Mouse (Mus musculus) CH12.LX (cell line): ENCODE results near the gene Zfp764. TPM values are rescaled to one million over a fixed set of nuclear protein-coding genes. Genes with fewer than 3 reads are reported as not detected.
A peak's percentile ranks its signal among the peaks of the same experiment; 100 is the strongest.
"Not testable (repeated sequence)": the region's sequence is repeated elsewhere in the genome, so short reads cannot be mapped to it uniquely, and the experiment has no call there.

ENCODE experiments used
- DNase-seq: peaks from one replicate; pipeline ENCODE4 v3.0.0-alpha.2; 2013; ENCODE audit errors: extremely low read depth
- H3K27ac ChIP-seq: 2 replicates; pipeline ENCODE4 v1.5.1; 2012; ENCODE audit warnings: low read depth, mild to moderate bottlenecking, control low read depth, moderate library complexity; ENCODE audit not compliant: insufficient read depth
- H3K27me3 ChIP-seq: replicated peaks from 2 replicates; pipeline ENCODE3; 2012; ENCODE audit warnings: inconsistent platforms
- H3K36me3 ChIP-seq, 2 experiments: replicated peaks in 1 of 2; 2 replicates each; pipeline versions ENCODE3 to v1.6.1; 2012; ENCODE audit warnings: inconsistent platforms in 1 of 2, low read length in 1 of 2, mild to moderate bottlenecking in 1 of 2, mixed read lengths in 1 of 2, moderate library complexity in 1 of 2; ENCODE audit not compliant: control insufficient read depth in 1 of 2, insufficient read depth in 1 of 2
- H3K4me1 ChIP-seq, 2 experiments: 2 replicates each; pipeline ENCODE4 v1.6.1; 2012; ENCODE audit warnings: inconsistent platforms in 1 of 2, moderate library complexity in 1 of 2; ENCODE audit not compliant: insufficient read depth in 2 of 2, control insufficient read depth in 1 of 2
- H3K4me2 ChIP-seq: 2 replicates; pipeline ENCODE4 v1.6.1; 2012; ENCODE audit warnings: low read depth, mild to moderate bottlenecking, control low read depth; ENCODE audit not compliant: poor library complexity, insufficient read depth, severe bottlenecking
- H3K4me3 ChIP-seq, 3 experiments: fragments of 150-350 bp in 1 of 3; sonication (generic) in 1 of 3; replicated peaks in 1 of 3; 2 replicates each; pipeline versions ENCODE3 to v1.5.1; 2011 to 2012; ENCODE audit warnings: low read depth in 2 of 3, low read length in 2 of 3, mild to moderate bottlenecking in 2 of 3, moderate library complexity in 2 of 3, control low read depth in 1 of 3, improper control_type of control experiment in 1 of 3, inconsistent platforms in 1 of 3, mixed read lengths in 1 of 3; ENCODE audit not compliant: poor library complexity in 1 of 3
- H3K79me2 ChIP-seq: replicated peaks from 2 replicates; pipeline ENCODE4 v1.6.1; 2012; ENCODE audit warnings: mild to moderate bottlenecking, moderate library complexity; ENCODE audit not compliant: control insufficient read depth, poor library complexity, insufficient read depth, severe bottlenecking; ENCODE audit errors: extremely low read depth
- H3K9ac ChIP-seq: 2 replicates; pipeline ENCODE4 v1.6.1; 2012; ENCODE audit warnings: low read depth, mild to moderate bottlenecking, control low read depth, moderate library complexity; ENCODE audit not compliant: insufficient read depth
- H3K9me3 ChIP-seq: replicated peaks from 2 replicates; pipeline ENCODE3; 2012; ENCODE audit warnings: low read length, inconsistent platforms, mixed read lengths
- BHLHE40 ChIP-seq: IDR thresholded peaks from 2 replicates; pipeline ENCODE4 v1.6.1; 2011; ENCODE audit warnings: mild to moderate bottlenecking, low read depth, low read length, improper control_type of control experiment
- CHD1 ChIP-seq: IDR thresholded peaks from 2 replicates; pipeline ENCODE4 v1.6.1; 2012; ENCODE audit warnings: low read depth, low read length, improper control_type of control experiment, inconsistent platforms
- CHD2 ChIP-seq: IDR thresholded peaks from 2 replicates; pipeline ENCODE4 v1.6.1; 2011; ENCODE audit warnings: low read length, improper control_type of control experiment
- CTCF ChIP-seq, 2 experiments: IDR thresholded peaks in 1 of 2; conservative IDR thresholded peaks in 1 of 2; 2 replicates each; pipeline ENCODE4 v1.5.1; 2011 to 2012; ENCODE audit warnings: low read depth in 2 of 2, low read length in 2 of 2, improper control_type of control experiment in 1 of 2, inconsistent platforms in 1 of 2, mild to moderate bottlenecking in 1 of 2, moderate library complexity in 1 of 2
- E2F4 ChIP-seq: IDR thresholded peaks from 2 replicates; pipeline ENCODE4 v1.6.1; 2011; ENCODE audit warnings: low read depth, low read length, improper control_type of control experiment; ENCODE audit not compliant: insufficient replicate concordance
- ELF1 ChIP-seq: IDR thresholded peaks from 2 replicates; pipeline ENCODE4 v1.6.1; 2014; ENCODE audit warnings: low read depth, mild to moderate bottlenecking, inconsistent platforms, low read length, improper control_type of control experiment
- EP300 ChIP-seq: IDR thresholded peaks from 2 replicates; pipeline ENCODE4 v1.6.1; 2011; ENCODE audit warnings: low read length, improper control_type of control experiment
- ETS1 ChIP-seq: conservative IDR thresholded peaks from 2 replicates; pipeline ENCODE4 v1.6.1; 2012; ENCODE audit warnings: low read depth, mild to moderate bottlenecking, inconsistent platforms, low read length, improper control_type of control experiment, moderate library complexity
- HCFC1 ChIP-seq: IDR thresholded peaks from 2 replicates; pipeline ENCODE4 v1.6.1; 2012; ENCODE audit warnings: low read depth, mild to moderate bottlenecking, inconsistent platforms, low read length, improper control_type of control experiment
- JUND ChIP-seq: conservative IDR thresholded peaks from 2 replicates; pipeline ENCODE4 v1.6.1; 2011; ENCODE audit warnings: low read depth, low read length, improper control_type of control experiment
- MAX ChIP-seq: IDR thresholded peaks from 2 replicates; pipeline ENCODE4 v1.6.1; 2011; ENCODE audit warnings: low read length, improper control_type of control experiment
- MAZ ChIP-seq: IDR thresholded peaks from 2 replicates; pipeline ENCODE4 v1.6.1; 2012; ENCODE audit warnings: low read depth, mild to moderate bottlenecking, inconsistent platforms, low read length, improper control_type of control experiment, moderate library complexity
- MEF2A ChIP-seq: IDR thresholded peaks from 2 replicates; pipeline ENCODE4 v1.6.1; 2014; ENCODE audit warnings: low read depth, mild to moderate bottlenecking, inconsistent platforms, low read length, improper control_type of control experiment, borderline replicate concordance
- MXI1 ChIP-seq: IDR thresholded peaks from 2 replicates; pipeline ENCODE4 v1.6.1; 2011; ENCODE audit warnings: mild to moderate bottlenecking, low read depth, low read length, improper control_type of control experiment
- MYC ChIP-seq: IDR thresholded peaks from 2 replicates; pipeline ENCODE4 v1.6.1; 2011; ENCODE audit warnings: low read depth, mild to moderate bottlenecking, improper control_type of control experiment, low read length
- NELFE ChIP-seq: IDR thresholded peaks from 2 replicates; pipeline ENCODE4 v1.6.1; 2011; ENCODE audit warnings: low read depth, low read length, improper control_type of control experiment
- PAX5 ChIP-seq: IDR thresholded peaks from 2 replicates; pipeline ENCODE4 v1.6.1; 2012; ENCODE audit warnings: low read length, inconsistent platforms, mixed read lengths
- POLR2A ChIP-seq: IDR thresholded peaks from 2 replicates; pipeline ENCODE4 v1.6.1; 2011; ENCODE audit warnings: low read depth, mild to moderate bottlenecking, improper control_type of control experiment, low read length
- RAD21 ChIP-seq: IDR thresholded peaks from 2 replicates; pipeline ENCODE4 v1.6.1; 2011; ENCODE audit warnings: low read depth, mild to moderate bottlenecking, low read length, improper control_type of control experiment, moderate library complexity
- RCOR1 ChIP-seq: conservative IDR thresholded peaks from 2 replicates; pipeline ENCODE4 v1.6.1; 2012; ENCODE audit warnings: low read depth, mild to moderate bottlenecking, inconsistent platforms, low read length, improper control_type of control experiment
- SIN3A ChIP-seq: IDR thresholded peaks from 2 replicates; pipeline ENCODE4 v1.6.1; 2012; ENCODE audit warnings: low read length, improper control_type of control experiment, inconsistent platforms
- SMC3 ChIP-seq: IDR thresholded peaks from 2 replicates; pipeline ENCODE4 v1.6.1; 2011; ENCODE audit warnings: low read depth, low read length, improper control_type of control experiment
- TCF12 ChIP-seq: IDR thresholded peaks from 2 replicates; pipeline ENCODE4 v1.6.1; 2014; ENCODE audit warnings: low read depth, mild to moderate bottlenecking, inconsistent platforms, low read length, improper control_type of control experiment
- USF2 ChIP-seq: conservative IDR thresholded peaks from 2 replicates; pipeline ENCODE4 v1.6.1; 2011; ENCODE audit warnings: low read depth, low read length, improper control_type of control experiment
- ZC3H11A ChIP-seq: IDR thresholded peaks from 2 replicates; pipeline ENCODE4 v1.6.1; 2012; ENCODE audit warnings: low read depth, mild to moderate bottlenecking, inconsistent platforms, low read length, improper control_type of control experiment
- ZKSCAN1 ChIP-seq: IDR thresholded peaks from 2 replicates; pipeline ENCODE4 v1.6.1; 2012; ENCODE audit warnings: low read depth, inconsistent platforms, low read length, improper control_type of control experiment, borderline replicate concordance
- ZNF384 ChIP-seq: IDR thresholded peaks from 2 replicates; pipeline ENCODE4 v1.6.1; 2012; ENCODE audit warnings: low read depth, low read length, improper control_type of control experiment, inconsistent platforms
- dilution Hi-C: fragments of 300-500 bp; cut with MboI; formaldehyde crosslinking; loops from 2 replicates; pipeline ENCODE4 v1.14.3; 2020; ENCODE audit warnings: low sequenced_read_pairs; ENCODE audit not compliant: extremely low pct_unique_long_range_greater_than_20kb, extremely low pct_ligation_motif_present
- in situ Hi-C: fragments of 300-500 bp; cut with MboI; formaldehyde crosslinking; loops from 3 replicates; pipeline ENCODE4 v1.14.3; 2019; ENCODE audit warnings: low sequenced_read_pairs, low pct_ligation_motif_present, low pct_unique_long_range_greater_than_20kb, mixed read lengths
- polyA plus RNA-seq: library from polyadenylated mRNA; unstranded; fragments of >175 nt; gene quantifications from 2 replicates; pipeline ENCODE4 v1.2.1, GENCODE M21; 2012; ENCODE audit warnings: low read depth; ENCODE audit not compliant: insufficient read length
- total RNA-seq, 2 experiments: library from RNA; depleted of rRNA; stranded (reverse); fragments of 300-350 nt in 1 of 2; fragments of >200 nt in 1 of 2; gene quantifications; 2 replicates each; pipeline ENCODE4 v1.2.3; 2012 to 2014

Zfp764 gene
- total and polyA plus RNA-seq, 3 experiments: 7.5 to 8.4 (median 7.9) TPM

DNA sequence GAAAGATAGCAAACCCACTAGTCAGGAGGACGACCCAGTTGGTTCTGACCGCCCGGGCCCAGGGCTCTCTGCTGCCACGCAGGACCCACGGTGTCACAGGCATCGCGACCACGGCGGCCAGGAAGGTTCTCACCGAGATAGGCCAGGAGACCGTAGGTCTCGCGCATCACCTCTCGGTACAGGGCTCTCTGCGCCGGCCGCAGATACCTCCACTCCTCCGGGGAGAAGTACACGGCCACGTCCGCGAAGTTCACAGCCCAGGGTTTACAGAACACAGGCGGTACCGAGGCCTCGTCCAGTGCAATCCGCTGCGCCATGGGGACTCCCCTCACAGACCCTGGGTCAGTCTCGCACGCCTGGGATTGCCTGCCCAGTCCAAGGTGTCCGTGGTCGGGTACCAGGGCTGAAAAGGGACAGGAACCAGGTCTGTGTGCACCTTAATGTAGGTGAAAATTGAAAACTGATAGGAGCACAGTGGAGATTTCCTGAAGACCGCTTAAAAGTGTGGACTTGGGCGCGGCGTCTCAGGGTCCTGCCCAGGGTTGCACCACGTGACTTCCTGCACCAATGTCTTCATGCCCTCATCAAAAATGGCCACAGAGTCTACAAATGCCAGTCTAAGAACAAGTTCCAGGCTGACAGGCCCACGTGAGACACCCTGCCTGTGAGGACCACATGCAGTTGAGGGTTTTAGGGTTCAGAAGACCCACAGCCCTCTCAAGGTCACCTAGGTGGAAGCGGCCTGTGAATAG, 19.8 kb downstream of the Zfp764 start, which contains the start of gene 9130019O22Rik (continued):
- TF ChIP-seq ETS1: no peak
- no peak for TF ChIP-seq SMC3
- TF ChIP-seq EP300: no peak
- peak; percentile 61; the same call in 1 of the 2 replicates for TF ChIP-seq MXI1
- no peak for TF ChIP-seq E2F4
- TF ChIP-seq CHD1: no peak
- TF ChIP-seq USF2: peak; percentile 97
- TF ChIP-seq CHD2: no peak
- TF ChIP-seq ZC3H11A: no peak
- peak; percentile 34 for TF ChIP-seq TCF12
- peak; percentile 87 for TF ChIP-seq HCFC1
- peak; percentile 58 for TF ChIP-seq ELF1
- TF ChIP-seq RCOR1: no peak
- peak; percentile 79; the same call in 1 of the 2 replicates for TF ChIP-seq MYC
- TF ChIP-seq ZKSCAN1: no peak

DNA sequence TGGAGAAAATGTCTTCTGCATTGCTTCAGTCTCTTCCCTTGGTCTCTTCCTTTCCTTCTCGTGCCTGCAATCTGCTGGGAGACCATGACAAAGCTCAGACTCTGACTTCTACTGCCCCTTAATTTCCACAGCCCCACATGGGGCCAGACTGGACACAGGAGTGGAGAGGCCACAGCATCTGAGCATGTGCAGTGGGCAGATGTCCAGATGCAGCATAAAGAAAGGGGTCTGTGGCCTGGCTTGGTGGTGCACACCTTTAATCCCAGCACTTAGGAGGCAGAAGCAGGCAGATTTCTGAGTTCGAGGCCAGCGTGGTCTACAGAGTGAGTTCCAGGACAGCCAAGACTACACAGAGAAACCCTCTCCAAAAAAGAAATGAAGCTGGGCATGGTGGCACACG, 21.1 kb downstream of the Zfp764 start:
- H3K4me2 ChIP-seq, dilution Hi-C loops, in situ Hi-C loops, H3K9me3 ChIP-seq, H3K9ac ChIP-seq, H3K79me2 ChIP-seq, H3K27me3 ChIP-seq, H3K4me1 ChIP-seq, H3K27ac ChIP-seq, DNase-seq, H3K4me3 ChIP-seq: not testable (repeated sequence)
- peaks cover 10 to 20% of the 10 kb centered on the region in 2 experiments for H3K36me3 ChIP-seq

DNA sequence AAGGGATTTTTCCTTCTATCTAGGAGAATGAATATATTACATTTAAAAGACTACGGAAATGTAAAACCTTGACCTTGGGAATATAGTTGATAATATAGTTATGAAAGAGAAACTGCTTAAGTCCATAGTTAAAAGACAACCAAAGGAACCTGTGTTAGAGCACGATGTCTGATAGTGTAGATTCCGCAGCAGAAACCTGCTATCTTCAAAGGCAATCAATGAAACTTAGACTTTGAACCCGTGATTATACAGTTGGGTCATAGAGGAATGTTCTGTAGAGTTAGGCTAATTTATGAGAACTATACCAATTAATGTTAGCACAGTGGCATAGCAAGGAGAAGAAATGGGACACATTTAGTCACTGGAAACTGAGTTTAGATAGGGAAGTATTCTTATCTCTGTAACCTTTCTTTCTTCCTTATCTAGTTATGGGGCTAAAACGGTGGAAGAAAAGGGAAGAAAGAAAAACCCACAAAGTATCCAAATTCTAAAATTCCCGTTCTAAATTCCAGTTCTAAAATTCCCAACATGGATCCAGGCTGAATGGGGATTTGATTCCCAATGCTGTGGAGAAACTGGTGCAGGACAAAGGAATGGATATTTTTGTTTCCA, 28.2 kb downstream of the Zfp764 start:
- in situ Hi-C loops: no loop called here
- H3K4me1 ChIP-seq: peaks cover 3 to 7% of the 10 kb centered on the region in 2 experiments; a peak in 1 of 4 replicates
- H3K79me2 ChIP-seq: no peaks in the 10 kb centered on the region
- TF ChIP-seq TCF12 (no peak), E2F4 (no peak), MAZ (no peak), MYC (no peak), SIN3A (no peak), NELFE (no peak), ETS1 (no peak), CTCF (conservative IDR thresholded peaks at IDR 0.05 in 1 of 2, IDR thresholded peaks at IDR 0.05 in 1 of 2; ENCODE audit: low read depth in 2 of 2, low read length in 2 of 2) (no peak), RAD21 (no peak), MXI1 (no peak), ZKSCAN1 (no peak), PAX5 (no peak), MAX (no peak), POLR2A (no peak), BHLHE40 (no peak), MEF2A (no peak), JUND (no peak), HCFC1 (no peak), ZNF384 (no peak)
- TF ChIP-seq, all 38 proteins: peak for 0
- no peak overlapping the region for H3K9ac ChIP-seq
- H3K27ac ChIP-seq: no peak overlapping the region
- H3K9me3 ChIP-seq: peaks cover 2% of the 10 kb centered on the region
- H3K4me3 ChIP-seq: no peak overlapping the region
- H3K4me2 ChIP-seq: no peak overlapping the region
- DNase-seq: no peak
- H3K36me3 ChIP-seq: peaks cover 10 to 13% of the 10 kb centered on the region in 2 experiments
- dilution Hi-C loops: no loop called here
- no peaks in the 10 kb centered on the region for H3K27me3 ChIP-seq
